Mouse (Mus musculus) forebrain, embryonic 15.5 days (tissue): ENCODE data around the gene Thap2. TPM values are rescaled to one million over a fixed set of nuclear protein-coding genes. Genes with fewer than 3 reads are reported as not detected.
A peak's percentile ranks its signal among the peaks of the same experiment; 100 is the strongest.

Experiments
- ATAC-seq: fragments of 200-750 bp; cut with Nextera tagmentation; replicated peaks from 2 replicates; pipeline ENCODE4 v1.8.0; 2017; ENCODE audit warnings: mild to moderate bottlenecking, moderate TSS enrichment, moderate library complexity
- H3K27ac ChIP-seq: fragments of 300-500 bp; sonication (generic); replicated peaks from 2 replicates; pipeline ENCODE4 v1.5.1; 2015; ENCODE audit warnings: mild to moderate bottlenecking, inconsistent platforms
- H3K27me3 ChIP-seq: fragments of 300-500 bp; sonication (generic); 2 replicates; pipeline ENCODE4 v1.6.1; 2015; ENCODE audit warnings: inconsistent platforms
- H3K36me3 ChIP-seq: fragments of 300-500 bp; sonication (generic); 2 replicates; pipeline ENCODE4 v1.6.1; 2015; ENCODE audit warnings: mild to moderate bottlenecking, inconsistent platforms
- H3K4me1 ChIP-seq: fragments of 300-500 bp; sonication (generic); 2 replicates; pipeline ENCODE4 v1.6.1; 2015; ENCODE audit warnings: inconsistent platforms
- H3K4me2 ChIP-seq: fragments of 300-500 bp; sonication (generic); replicated peaks from 2 replicates; pipeline ENCODE4 v1.6.1; 2015; ENCODE audit warnings: mild to moderate bottlenecking, inconsistent platforms
- H3K4me3 ChIP-seq: fragments of 300-500 bp; sonication (generic); 2 replicates; pipeline ENCODE4 v1.5.1; 2015; ENCODE audit warnings: mild to moderate bottlenecking, inconsistent platforms
- H3K9ac ChIP-seq: fragments of 300-500 bp; sonication (generic); replicated peaks from 2 replicates; pipeline ENCODE4 v1.6.1; 2015; ENCODE audit warnings: mild to moderate bottlenecking, inconsistent platforms
- H3K9me3 ChIP-seq: fragments of 300-500 bp; sonication (generic); 2 replicates; pipeline ENCODE4 v1.6.1; 2016; ENCODE audit warnings: inconsistent platforms
- WGBS: fragments of 180-500 bp; shearing (Covaris S2); methylation state at CpG from one replicate; pipeline ENCODE4 v1.1.7; 2015; ENCODE audit warnings: mixed read lengths; 5-methylcytosine and 5-hydroxymethylcytosine counted together
- polyA plus RNA-seq: library from polyadenylated mRNA; unstranded; fragments of >200 nt; fragmentation: Nextera tagmentation; extraction: Ambion mirVana; gene quantifications from 2 replicates; pipeline ENCODE4 v1.2.1, GENCODE M21; 2015

Thap2 gene
- polyA plus RNA-seq, 1 experiment from 2014 or later, result 29.4 TPM

DNA sequence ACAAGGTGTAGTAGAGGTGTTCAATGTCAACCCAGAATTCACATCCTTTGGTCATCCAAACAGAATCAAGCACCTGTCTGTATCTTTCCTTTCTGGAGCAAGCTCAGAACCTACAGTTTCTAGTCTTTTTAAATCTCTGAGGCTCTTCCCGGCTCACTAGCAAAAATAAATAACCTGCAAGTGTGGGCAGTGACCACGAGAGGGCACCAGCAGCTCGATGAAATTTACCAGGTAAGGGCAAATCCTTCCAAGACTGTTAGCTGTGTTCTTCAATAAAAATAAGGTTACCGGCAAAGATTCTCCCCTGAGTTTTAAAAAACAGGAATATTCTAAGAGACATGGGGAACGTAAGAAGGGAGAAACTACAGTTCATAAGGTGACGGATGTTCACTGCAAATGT, 60.9 kb downstream of the Thap2 start:
- H3K4me1 ChIP-seq, result no peaks in the 10 kb centered on the region
- H3K4me2 ChIP-seq, result no peak overlapping the region
- 8% methylated on average over 6 of the region's 6 CpGs for WGBS
- no peaks in the 10 kb centered on the region for H3K36me3 ChIP-seq
- H3K27me3 ChIP-seq, result 0 out of 2 replicates have a peak, but pooled peaks cover 5% of the 10 kb centered on the region
- ATAC-seq, result 0 out of 2 replicates have a peak, but pooled peaks have one; percentile 29
- H3K9me3 ChIP-seq, result no peaks in the 10 kb centered on the region
- no peak overlapping the region for H3K9ac ChIP-seq
- no peak overlapping the region for H3K4me3 ChIP-seq
- no peak overlapping the region for H3K27ac ChIP-seq

- no peak overlapping the region for H3K9ac ChIP-seq
- 60% methylated on average over 5 of the region's 5 CpGs for WGBS
- H3K27me3 ChIP-seq, result 0 out of 2 replicates have a peak, but pooled peaks cover 5% of the 10 kb centered on the region
- no peaks in the 10 kb centered on the region for H3K36me3 ChIP-seq
- ATAC-seq, result no peak
- no peaks in the 10 kb centered on the region for H3K9me3 ChIP-seq
- peaks cover under 1% of the 10 kb centered on the region; the same call in 1 of the 2 replicates for H3K4me1 ChIP-seq
- H3K27ac ChIP-seq, result no peak overlapping the region
- no peak overlapping the region for H3K4me3 ChIP-seq
- no peak overlapping the region for H3K4me2 ChIP-seq
Measured at GRCm38 (mm10) chr10:115321317-115322035, 62.8 kb downstream of the Thap2 start.

Other genes starting within 250 kb of the Thap2 start
- gene Tph2, start 199.4 kb downstream of the Thap2 start, polyA plus RNA-seq, result 0.11 and 0.33 TPM in 2 replicates
- gene Tbc1d15, start 133.0 kb downstream of the Thap2 start, polyA plus RNA-seq, result 40.7 and 42.1 TPM in 2 replicates
- 5.6 and 8.5 TPM in 2 replicates for gene Rab21, start 68.8 kb downstream of the Thap2 start, polyA plus RNA-seq
- 38.8 and 40.5 TPM in 2 replicates for gene Tmem19, start 21.9 kb downstream of the Thap2 start, polyA plus RNA-seq
- 17.2 and 18.6 TPM in 2 replicates for gene Zfc3h1, start 516 bp upstream of the Thap2 start, polyA plus RNA-seq
- not detected in 2 replicates for gene A930009A15Rik, start 185.5 kb upstream of the Thap2 start, polyA plus RNA-seq
- 0.39 and 0.41 TPM in 2 replicates for gene Lgr5, start 203.3 kb upstream of the Thap2 start, polyA plus RNA-seq